Mouse (Mus musculus): ENCODE results near the gene Psmd3. TPM values are rescaled to one million over a fixed set of nuclear protein-coding genes. Genes with fewer than 3 reads are reported as not detected.
"Not testable (repeated sequence)": the region's sequence is repeated elsewhere in the genome, so short reads cannot be mapped to it uniquely, and the experiment has no call there.

Gene Psmd3
- polyA plus RNA-seq (2016; fragmentation: Nextera tagmentation; extraction: Ambion mirVana): 201 and 202 TPM in 2 replicates

DNA sequence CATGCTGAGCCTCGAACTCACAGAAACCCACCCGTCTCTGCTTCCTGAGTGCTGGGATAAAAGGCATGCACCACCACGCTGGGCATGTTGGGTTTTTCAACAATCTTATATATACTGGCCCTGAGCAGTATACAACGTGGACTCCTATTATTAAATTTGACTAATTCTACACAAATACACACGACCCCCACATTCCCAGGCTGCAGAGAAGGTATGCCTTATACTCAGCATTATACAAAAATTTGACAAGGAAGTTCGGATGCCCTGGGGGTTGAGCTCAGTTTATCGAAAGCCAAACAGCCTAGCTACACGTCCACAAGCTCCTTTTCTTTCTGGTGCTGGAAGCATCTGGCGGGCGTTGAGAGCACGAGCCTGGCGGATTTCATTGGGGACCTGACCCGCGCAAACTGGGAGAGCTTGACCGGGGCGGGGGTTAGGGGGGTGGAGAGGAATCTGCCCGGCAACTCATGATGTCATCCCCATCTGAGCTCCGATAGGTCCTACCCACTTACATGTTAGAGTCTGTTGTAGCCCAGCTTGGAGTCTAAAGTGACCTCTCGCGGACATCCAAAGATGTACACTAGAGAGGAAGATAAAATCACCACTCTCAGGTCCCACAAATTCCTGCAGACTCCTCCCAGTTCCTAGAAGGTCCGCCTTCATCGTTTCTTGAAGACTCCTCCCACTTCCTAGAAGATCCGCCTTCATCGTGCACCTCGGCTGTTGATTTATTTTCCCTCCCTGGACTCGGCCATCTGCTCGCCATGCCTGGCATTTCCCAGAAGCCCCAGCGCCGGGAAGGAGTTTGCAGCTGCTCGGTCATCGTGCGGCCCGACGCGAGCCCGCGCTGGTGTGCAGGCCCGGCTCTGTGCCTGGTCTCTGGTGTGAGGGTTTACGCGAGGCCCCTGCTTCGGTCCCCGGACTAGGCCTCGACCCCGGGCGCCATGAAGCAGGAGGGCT, at the start of gene Psmd3:
Psmd3 (plus strand) TSS at position 769 of the 960 bp plus-strand sequence.
- H3K36me3 ChIP-seq: peaks cover 30% of the 10 kb centered on the region
- H3K27me3 ChIP-seq (replicated peaks): 0 out of 2 replicates have a peak, but pooled peaks cover 12% of the 10 kb centered on the region
- peak within 1 kb of the TSS; percentile 86 for H3K27ac ChIP-seq
- H3K4me1 ChIP-seq: peaks cover 25% of the 10 kb centered on the region
- H3K4me2 ChIP-seq: peak within 1 kb of the TSS; percentile 91
- peak within 1 kb of the TSS; percentile 99 for H3K9ac ChIP-seq
- 3% methylated on average over 45 of the region's 45 CpGs for WGBS (ENCODE audit: insufficient replicate concordance)
- H3K9me3 ChIP-seq (replicated peaks): no peaks in the 10 kb centered on the region
- ATAC-seq: peak; percentile 92
- peak within 1 kb of the TSS; percentile 98 for H3K4me3 ChIP-seq

DNA sequence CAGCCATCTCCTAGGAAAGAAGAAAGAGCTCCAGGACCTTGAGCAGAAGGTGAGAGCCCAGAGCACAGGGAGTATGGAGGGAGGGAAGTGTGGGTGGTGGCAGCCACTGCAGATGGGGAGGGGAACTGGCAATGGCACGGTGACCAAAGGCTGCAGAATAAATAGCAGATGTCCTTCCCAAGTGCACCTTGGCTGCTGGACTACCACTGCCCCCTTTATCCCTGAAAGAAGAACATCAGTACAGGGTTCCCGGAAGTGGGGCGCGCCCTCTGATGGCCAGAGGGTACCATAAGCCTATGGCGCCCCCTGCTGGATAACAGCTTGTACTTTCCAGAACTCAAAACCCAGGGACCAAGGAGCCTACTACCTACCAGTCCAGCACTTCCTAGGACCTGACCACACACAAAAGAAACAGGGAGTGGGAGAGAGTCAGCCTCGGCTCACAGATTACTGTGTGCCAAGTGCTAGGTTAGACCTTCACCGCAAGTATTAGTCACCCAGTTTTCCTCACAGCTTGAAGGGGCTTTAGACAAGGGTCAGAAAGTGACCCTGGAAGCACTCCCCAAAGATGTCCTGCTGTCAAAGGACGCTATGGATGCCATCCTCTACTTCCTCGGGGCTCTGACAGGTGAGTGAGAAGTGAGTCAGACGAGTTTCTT, 46.9 kb upstream of the Psmd3 start:
- 0 out of 2 replicates have a peak, but pooled peaks have one; percentile 35 for ATAC-seq

DNA sequence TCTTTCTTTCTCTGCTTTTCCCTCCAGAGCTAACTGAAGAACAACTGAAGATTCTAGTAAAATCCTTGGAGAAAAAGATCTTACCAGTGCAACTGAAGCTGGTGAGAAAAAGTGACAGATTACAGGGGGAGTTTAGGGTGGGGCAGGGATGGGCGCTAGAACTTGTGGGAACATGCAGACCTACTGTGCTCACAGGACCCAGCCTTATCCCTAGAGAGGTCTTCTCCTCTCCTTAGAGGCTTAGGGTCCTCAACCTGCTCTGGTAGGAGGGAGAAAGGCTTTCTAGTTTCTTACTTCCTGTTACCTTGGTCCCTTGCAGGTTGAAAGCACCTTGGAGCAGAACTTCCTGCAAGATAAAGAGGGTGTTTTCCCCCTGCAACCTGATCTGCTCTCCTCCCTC, 44.9 kb upstream of the Psmd3 start:
- no peak overlapping the region for H3K4me3 ChIP-seq
- H3K36me3 ChIP-seq: no peaks in the 10 kb centered on the region
- 42% methylated on average over 1 of the region's 1 CpGs for WGBS (ENCODE audit: insufficient replicate concordance)
- no peak overlapping the region for H3K27ac ChIP-seq
- no peak overlapping the region for H3K9ac ChIP-seq
- H3K27me3 ChIP-seq (replicated peaks): peaks cover 26% of the 10 kb centered on the region; the same call in 1 of the 2 replicates
- no peak overlapping the region for H3K4me2 ChIP-seq
- H3K4me1 ChIP-seq: no peaks in the 10 kb centered on the region
- H3K9me3 ChIP-seq (replicated peaks): no peaks in the 10 kb centered on the region
- no peak for ATAC-seq

More for the DNA sequence above, 46.9 kb upstream of the Psmd3 start:
- H3K9ac ChIP-seq; H3K36me3 ChIP-seq; H3K4me3 ChIP-seq; H3K27ac ChIP-seq; H3K4me2 ChIP-seq; H3K4me1 ChIP-seq; H3K9me3 ChIP-seq (replicated peaks): not testable (repeated sequence)
- 21% methylated on average over 10 of the region's 10 CpGs for WGBS (ENCODE audit: insufficient replicate concordance)
- H3K27me3 ChIP-seq (replicated peaks): peaks cover 15% of the 10 kb centered on the region; the same call in 1 of the 2 replicates

DNA sequence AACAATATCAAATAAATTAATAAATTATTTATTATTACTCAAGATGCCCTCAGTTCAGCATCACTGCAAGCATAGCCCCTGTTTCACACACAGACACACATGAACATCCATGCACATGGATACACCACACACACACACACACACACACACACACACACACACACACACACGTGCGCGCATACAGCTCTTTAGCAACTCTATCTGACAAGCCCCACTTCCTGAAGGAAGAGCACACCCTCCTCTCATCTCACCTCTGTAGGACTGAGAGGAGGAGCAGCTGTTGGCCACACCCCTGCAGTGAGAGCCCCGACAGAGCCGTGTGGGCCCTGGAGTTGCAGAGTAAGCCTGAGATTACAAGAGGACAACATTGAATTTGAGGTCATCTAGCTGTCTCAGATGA, 42.3 kb upstream of the Psmd3 start:
- Histone ChIP-seq H3K27ac (no peak overlapping the region), H3K4me1 (no peaks in the 10 kb centered on the region), H3K4me3 (no peak overlapping the region), H3K27me3 (replicated peaks) (peaks cover 24% of the 10 kb centered on the region; the same call in 1 of the 2 replicates), H3K4me2 (no peak overlapping the region), H3K9me3 (replicated peaks) (no peaks in the 10 kb centered on the region), H3K36me3 (no peaks in the 10 kb centered on the region), H3K9ac (no peak overlapping the region)
- WGBS (ENCODE audit: insufficient replicate concordance): 33% methylated on average over 5 of the region's 5 CpGs
- no peak for ATAC-seq

DNA sequence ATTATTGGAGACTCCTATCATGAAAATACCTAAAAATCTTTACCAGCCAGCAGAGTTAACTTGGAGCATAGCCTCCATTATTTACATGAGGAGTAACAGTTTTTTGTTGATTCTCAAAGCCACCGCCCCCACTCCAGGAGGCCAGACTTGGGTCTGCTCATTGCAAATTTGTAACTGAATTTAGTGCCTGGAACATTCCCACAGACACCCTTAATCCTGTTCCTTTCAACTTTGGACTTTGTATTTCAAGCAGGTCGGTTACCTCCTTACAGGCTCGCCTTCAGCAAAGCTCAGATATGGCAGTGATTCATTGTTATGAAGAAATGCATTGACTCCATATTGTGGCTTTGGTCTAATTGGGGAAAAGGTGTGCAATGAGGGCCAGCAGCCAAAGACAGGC, 37.6 kb upstream of the Psmd3 start:
- Histone ChIP-seq H3K4me1 (no peaks in the 10 kb centered on the region), H3K36me3 (no peaks in the 10 kb centered on the region), H3K9me3 (replicated peaks) (no peaks in the 10 kb centered on the region), H3K4me3 (no peak overlapping the region), H3K9ac (no peak overlapping the region), H3K27ac (no peak overlapping the region), H3K4me2 (no peak overlapping the region), H3K27me3 (replicated peaks) (peaks cover 44% of the 10 kb centered on the region)
- no peak for ATAC-seq
- 60% methylated on average over 3 of the region's 3 CpGs for WGBS (ENCODE audit: insufficient replicate concordance)

DNA sequence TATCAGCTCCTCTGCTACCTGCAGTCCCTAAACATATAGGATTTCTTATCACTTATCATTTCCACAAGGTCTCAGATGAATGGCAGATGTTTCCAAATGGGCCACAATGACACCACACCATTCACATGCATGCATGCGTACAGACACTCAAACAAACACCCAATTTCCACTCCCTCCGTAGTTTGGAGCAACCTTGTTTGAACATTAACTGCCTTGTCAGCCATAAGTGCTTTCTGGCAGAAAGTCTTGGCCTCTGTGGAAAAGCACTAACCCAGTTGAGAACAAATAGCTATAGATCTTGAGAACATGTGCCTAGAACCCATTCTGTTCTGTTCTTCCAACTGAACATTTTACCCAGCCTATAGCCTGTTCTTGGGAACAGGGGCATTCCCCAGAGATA, 36.4 kb upstream of the Psmd3 start:
- H3K4me2 ChIP-seq: no peak overlapping the region
- H3K36me3 ChIP-seq: no peaks in the 10 kb centered on the region
- H3K27me3 ChIP-seq (replicated peaks): peaks cover 45% of the 10 kb centered on the region
- no peak overlapping the region for H3K27ac ChIP-seq
- no peaks in the 10 kb centered on the region for H3K9me3 ChIP-seq (replicated peaks)
- WGBS (ENCODE audit: insufficient replicate concordance): 51% methylated on average over 2 of the region's 2 CpGs
- no peak overlapping the region for H3K9ac ChIP-seq
- H3K4me1 ChIP-seq: no peaks in the 10 kb centered on the region
- ATAC-seq: no peak
- H3K4me3 ChIP-seq: no peak overlapping the region

DNA sequence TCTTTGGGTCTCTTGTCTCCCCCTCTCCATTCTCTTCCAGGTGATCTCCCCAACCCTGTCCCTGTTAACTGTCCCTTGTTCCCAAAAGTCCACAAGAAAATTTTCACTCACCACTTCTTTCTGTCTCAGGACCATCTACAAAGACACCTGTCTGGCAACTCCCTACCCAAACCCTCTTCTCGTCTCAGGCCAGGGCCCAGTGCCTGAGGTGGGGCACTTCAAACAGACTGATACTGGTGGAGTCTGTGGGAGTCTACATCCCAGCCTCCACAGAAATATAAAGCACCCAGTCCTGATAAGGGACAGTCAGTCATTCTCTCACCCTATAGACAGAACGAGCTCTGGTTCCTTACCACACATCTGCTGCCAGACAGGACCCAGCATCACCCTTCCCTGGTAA, 35.9 kb upstream of the Psmd3 start, which contains the start of gene Gsdma2:
Gsdma2 (plus strand) TSS at position 301 of the 400 bp plus-strand sequence.
- Histone ChIP-seq H3K4me1 (no peaks in the 10 kb centered on the region), H3K4me2 (no peak within 1 kb of the TSS), H3K4me3 (no peak within 1 kb of the TSS), H3K9me3 (replicated peaks) (no peaks in the 10 kb centered on the region), H3K27ac (no peak within 1 kb of the TSS), H3K9ac (no peak within 1 kb of the TSS), H3K27me3 (replicated peaks) (peaks cover 40% of the 10 kb centered on the region), H3K36me3 (no peaks in the 10 kb centered on the region)
- no peak for ATAC-seq
- 27% methylated on average over 2 of the region's 2 CpGs for WGBS (ENCODE audit: insufficient replicate concordance)

DNA sequence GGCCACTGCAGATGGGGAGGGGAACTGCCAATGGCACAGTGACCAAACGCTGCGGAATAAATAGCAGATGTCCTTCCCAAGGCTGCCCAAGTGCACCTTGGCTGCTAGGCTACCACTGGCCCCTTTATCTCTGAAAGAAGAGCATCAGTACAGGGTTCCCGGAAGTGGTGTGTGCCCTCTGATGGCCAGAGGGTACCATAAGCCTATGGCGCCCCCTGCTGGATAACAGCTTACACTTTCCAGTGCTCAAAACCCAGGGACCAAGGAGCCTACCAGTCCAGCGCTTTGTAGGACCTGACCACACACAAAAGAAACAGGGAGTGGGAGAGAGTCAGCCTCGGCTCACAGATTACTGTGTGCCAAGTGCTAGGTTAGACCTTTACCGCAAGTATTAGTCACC, 27.3 kb upstream of the Psmd3 start:
- WGBS (ENCODE audit: insufficient replicate concordance): 8% methylated on average over 7 of the region's 7 CpGs
- not testable (repeated sequence) for H3K9me3 ChIP-seq (replicated peaks); H3K36me3 ChIP-seq; H3K9ac ChIP-seq; H3K4me1 ChIP-seq; H3K4me3 ChIP-seq; H3K4me2 ChIP-seq; H3K27ac ChIP-seq
- H3K27me3 ChIP-seq (replicated peaks): peaks cover 41% of the 10 kb centered on the region
- 0 out of 2 replicates have a peak, but pooled peaks have one; percentile 24 for ATAC-seq

DNA sequence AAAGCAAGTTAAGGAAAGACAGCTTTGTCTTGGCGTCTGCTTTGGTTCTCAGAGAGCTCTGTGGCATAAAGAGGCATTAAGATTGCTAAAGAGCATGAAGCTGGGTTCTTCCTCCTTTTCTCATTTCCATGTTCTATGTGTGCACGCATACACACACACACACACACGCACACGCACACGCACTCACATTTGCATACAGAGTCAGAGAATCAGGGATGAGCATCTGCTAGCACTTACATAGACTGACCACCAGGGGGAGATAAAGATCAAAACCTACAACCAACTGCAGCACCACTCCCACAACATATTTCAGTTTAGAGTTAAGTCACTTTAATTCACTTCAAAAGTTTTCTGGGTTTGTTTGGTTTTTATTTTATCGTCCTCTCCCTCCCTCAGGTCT, 21.8 kb upstream of the Psmd3 start:
- Histone ChIP-seq H3K27ac (no peak overlapping the region), H3K4me1 (no peaks in the 10 kb centered on the region), H3K4me3 (no peak overlapping the region), H3K36me3 (no peaks in the 10 kb centered on the region), H3K4me2 (no peak overlapping the region), H3K9me3 (replicated peaks) (no peaks in the 10 kb centered on the region), H3K27me3 (replicated peaks) (peaks cover 51% of the 10 kb centered on the region), H3K9ac (no peak overlapping the region)
- 8% methylated on average over 6 of the region's 6 CpGs for WGBS (ENCODE audit: insufficient replicate concordance)
- no peak for ATAC-seq

DNA sequence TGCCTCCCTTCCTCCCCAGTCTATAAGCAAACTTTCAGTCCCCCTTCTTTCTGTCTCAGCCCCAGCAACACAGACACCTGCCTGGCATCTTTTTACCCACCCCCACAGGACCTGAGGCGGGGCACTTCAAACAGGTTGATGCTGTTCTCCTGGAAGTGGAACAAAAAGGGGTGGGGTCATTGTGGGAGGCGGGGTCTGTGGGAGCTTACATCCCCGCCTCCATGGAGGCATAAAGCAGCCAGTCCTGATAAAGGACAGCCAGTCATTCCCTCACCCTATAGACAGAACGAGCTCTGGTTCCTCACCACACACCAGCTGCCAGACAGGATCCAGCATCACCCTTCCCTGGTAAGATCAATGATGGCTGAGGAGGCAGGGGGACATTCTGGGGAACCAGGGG, 18.3 kb upstream of the Psmd3 start, which contains the start of gene Gsdma:
Gsdma (plus strand) TSS at position 261 of the 400 bp plus-strand sequence.
- 17% methylated on average over 4 of the region's 4 CpGs for WGBS (ENCODE audit: insufficient replicate concordance)
- Histone ChIP-seq H3K9me3 (replicated peaks) (no peaks in the 10 kb centered on the region), H3K9ac (no peak within 1 kb of the TSS), H3K36me3 (no peaks in the 10 kb centered on the region), H3K27me3 (replicated peaks) (peaks cover 72% of the 10 kb centered on the region), H3K4me1 (no peaks in the 10 kb centered on the region), H3K4me3 (no peak within 1 kb of the TSS), H3K4me2 (no peak within 1 kb of the TSS), H3K27ac (no peak within 1 kb of the TSS)
- ATAC-seq: no peak

DNA sequence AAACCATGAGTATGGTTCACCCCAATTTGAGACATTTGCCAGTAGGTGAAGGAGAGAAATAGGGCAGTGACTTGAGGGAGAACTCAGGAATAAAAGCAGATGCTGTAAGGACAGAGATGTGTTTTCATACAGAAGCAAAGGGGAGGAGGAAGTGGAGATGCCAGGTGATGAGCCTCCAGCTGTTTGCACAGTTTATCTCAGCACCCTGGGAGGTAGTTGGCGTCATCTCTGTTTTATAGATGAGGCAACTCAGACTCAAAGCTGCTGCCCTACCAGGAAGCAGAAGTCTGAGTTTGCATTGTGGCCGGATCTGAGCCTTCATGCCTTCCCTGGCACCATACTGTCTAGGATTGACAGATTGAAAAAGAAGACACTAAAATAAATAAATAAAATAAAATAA, 13.4 kb upstream of the Psmd3 start:
- Histone ChIP-seq H3K4me3 (no peak overlapping the region), H3K9me3 (replicated peaks) (no peaks in the 10 kb centered on the region), H3K27ac (no peak overlapping the region), H3K4me1 (peaks cover 20% of the 10 kb centered on the region), H3K36me3 (no peaks in the 10 kb centered on the region), H3K9ac (no peak overlapping the region), H3K4me2 (no peak overlapping the region), H3K27me3 (replicated peaks) (peaks cover 67% of the 10 kb centered on the region)
- WGBS (ENCODE audit: insufficient replicate concordance): 23% methylated on average over 2 of the region's 2 CpGs
- no peak for ATAC-seq

DNA sequence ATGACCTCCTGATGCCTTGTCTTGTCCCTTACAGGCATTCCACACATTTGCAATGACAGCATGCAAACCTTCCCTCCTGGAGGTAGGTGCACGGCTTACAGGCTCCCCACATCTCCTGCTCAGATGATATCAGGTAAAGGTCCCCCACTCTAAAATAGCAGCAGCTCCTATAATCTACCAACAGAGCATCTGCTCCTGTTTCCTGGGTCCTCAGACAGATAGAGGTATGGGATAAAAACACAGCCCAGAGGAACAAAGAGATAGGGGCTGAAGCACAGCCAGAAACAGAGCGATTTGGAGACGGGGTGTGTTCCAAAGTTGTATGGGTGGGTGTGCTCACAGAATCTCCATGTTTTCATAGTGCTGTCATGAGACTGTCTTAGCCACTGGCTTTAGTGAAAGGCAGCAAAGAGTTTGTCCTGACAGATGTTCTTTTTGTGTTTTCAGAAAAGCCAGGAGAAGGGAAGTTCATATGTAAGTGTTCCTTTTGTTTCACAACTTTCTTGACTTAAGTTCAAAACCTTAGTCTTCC, 11.0 kb upstream of the Psmd3 start:
- ATAC-seq: no peak
- Histone ChIP-seq H3K9me3 (replicated peaks) (no peaks in the 10 kb centered on the region), H3K9ac (no peak overlapping the region), H3K4me1 (peaks cover 20% of the 10 kb centered on the region), H3K4me3 (no peak overlapping the region), H3K27me3 (replicated peaks) (peaks cover 54% of the 10 kb centered on the region), H3K27ac (no peak overlapping the region), H3K4me2 (no peak overlapping the region), H3K36me3 (no peaks in the 10 kb centered on the region)
- WGBS (ENCODE audit: insufficient replicate concordance): 37% methylated on average over 3 of the region's 3 CpGs

All from liver, embryonic 12.5 days (tissue).